Mouse (Mus musculus) layer of hippocampus, postnatal 36 days (tissue): ENCODE measurements around the gene Kank2. TPM values are rescaled to one million over a fixed set of nuclear protein-coding genes. Genes with fewer than 3 reads are reported as not detected.
"Not testable (repeated sequence)": the region's sequence is repeated elsewhere in the genome, so short reads cannot be mapped to it uniquely, and the experiment has no call there.

Source experiments
- DNase-seq, 2 experiments: peaks; one replicate each; pipeline ENCODE4 v3.0.0; 2022
- total RNA-seq, 2 experiments: library from RNA; stranded (reverse); gene quantifications; 2 replicates each; pipeline ENCODE4 v1.2.3; 2021

Kank2 gene
- total RNA-seq, 2 experiments from 2014 or later = 6.3 to 7.0 TPM

DNA sequence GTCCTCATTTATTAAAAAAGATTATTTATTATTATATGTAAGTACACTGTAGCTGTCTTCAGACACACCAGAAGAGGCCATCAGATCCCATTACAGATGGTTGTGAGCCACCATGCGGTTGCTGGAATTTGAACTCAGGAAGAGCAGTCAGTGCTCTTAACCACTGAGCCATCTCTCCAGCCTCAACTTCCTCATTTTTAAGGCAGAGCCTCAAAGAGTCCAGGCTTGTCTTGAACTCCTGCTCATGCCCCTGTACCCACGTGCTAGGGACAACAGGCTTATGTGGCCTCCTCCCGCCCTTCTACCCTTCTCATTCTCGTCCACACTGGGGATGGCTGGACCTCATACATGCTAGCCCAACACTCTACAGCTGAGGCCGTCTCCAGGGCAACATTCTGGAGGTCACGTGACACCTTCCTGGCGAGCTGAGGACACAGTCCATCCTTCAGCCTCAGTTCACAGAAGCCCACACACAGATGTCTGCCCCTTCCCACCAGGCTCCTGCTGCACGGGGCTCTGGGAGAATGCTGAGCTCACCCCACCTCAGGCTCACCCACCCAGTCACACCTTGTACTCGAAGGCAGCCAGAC lies 18.3 kb upstream of the Kank2 start:
- no peak for DNase-seq

- DNase-seq = no peak
These were observed 12.6 kb upstream of the Kank2 start for GRCm38 (mm10) chr9:21811170-21811569.

GRCm38 (mm10) chr9:21808561-21808960 lies 10.0 kb upstream of the Kank2 start:
- no peak for DNase-seq

DNA sequence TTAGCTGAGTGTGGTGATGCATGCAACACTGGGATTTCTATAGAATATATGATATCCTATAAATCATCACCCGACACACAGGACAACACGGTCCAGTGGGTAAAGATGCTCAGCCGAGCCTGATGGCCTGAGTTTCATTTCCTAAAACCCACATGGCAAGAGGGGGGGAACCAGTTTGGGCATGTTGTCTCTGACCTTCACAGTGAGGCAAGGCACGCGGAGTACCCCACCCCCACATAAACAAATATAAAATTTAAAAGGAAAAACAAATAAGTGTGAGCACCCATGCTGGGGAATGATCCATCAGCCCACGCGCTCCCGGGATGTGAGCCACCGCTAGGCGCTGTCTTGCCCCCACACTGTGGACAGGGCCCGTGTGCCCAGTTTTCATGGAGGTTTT lies 8.4 kb upstream of the Kank2 start:
- DNase-seq = no peak

- DNase-seq = no peak
These were observed 7.8 kb upstream of the Kank2 start for GRCm38 (mm10) chr9:21806363-21806762.

DNA sequence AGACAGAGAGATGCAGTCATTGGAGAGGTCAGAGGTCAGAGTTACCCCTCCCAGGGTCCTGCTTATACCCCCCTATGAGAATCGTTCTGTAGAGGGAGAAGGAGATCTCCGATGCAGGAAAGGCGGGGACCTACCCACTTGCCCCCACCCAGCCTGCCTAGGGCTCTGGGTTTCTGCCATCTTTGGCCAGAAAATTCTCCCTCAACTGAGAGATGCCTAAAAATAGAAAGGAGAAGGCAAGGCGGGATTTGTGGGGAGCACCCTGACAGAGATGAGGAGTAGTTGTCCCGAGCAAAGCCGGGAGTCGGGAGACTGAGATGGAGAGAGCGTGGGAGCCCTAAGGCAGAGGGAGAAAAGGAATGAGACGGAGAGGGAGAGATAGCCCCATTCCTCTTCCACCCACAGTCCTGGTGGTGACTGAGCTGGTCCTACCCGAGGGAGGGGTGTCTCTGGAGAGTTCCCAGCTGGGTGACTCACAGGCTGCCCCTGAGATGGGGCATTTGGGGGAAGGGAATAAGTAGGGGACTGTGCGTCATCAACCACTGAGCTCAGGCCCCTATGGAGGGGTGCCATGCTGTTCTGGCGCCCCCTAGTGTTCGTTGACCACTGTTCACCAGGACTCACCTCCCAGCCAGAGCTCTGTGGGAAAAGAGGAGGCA lies 5.6 kb upstream of the Kank2 start:
- DNase-seq = peak; percentile 72 to 79

GRCm38 (mm10) chr9:21801591-21801990 lies 3.0 kb upstream of the Kank2 start:
- DNase-seq = no peak

DNA sequence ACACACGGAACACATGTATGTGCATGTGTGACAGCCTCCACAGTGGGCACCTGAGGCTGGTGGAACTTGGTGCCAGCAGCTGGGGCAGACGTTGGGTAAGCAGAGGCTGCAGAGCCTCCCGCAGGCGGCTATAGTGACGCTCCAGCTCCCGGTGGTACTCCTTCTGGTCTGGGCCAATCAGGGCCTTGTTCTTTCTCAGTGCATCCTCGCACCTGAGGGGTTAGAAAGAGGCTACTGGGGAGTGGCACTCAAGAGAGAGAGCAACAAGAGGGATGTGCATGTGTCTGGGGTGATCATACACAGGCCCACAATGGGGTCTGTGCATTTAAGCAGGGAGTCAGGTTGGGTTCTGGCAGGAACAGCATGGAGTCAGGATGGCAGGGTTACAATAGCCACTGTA lies 2.6 kb upstream of the Kank2 start:
- no peak for DNase-seq

GRCm38 (mm10) chr9:21799010-21799350 lies 436 bp upstream of the Kank2 start:
- DNase-seq = no peak

- DNase-seq = no peak
These were observed 611 bp downstream of the Kank2 start for GRCm38 (mm10) chr9:21797921-21798344.

- no peak for DNase-seq
These were observed 1.6 kb downstream of the Kank2 start for GRCm38 (mm10) chr9:21796919-21797318.

- DNase-seq = no peak
These were observed 2.3 kb downstream of the Kank2 start for GRCm38 (mm10) chr9:21796259-21796658.

DNA sequence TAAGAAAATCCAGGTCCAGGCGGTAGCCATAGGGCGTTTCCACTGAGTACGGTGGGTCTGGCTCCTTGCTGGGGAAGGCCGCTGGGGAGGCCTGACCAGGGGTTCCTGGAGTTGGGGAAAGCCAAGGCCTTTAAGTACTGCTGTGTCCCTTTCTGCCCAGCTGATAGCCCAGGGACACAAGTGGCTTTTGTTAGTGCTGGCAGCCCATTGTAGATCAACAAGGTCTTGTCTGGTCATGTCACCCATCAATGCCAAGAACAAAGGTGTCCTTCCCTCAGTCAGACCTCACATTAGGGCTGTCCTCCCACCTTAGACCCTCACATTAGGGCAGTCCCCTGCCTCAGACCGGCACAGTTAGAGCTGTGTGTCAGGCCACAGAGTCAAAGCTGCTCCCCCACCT lies 3.0 kb downstream of the Kank2 start:
- no peak for DNase-seq

- no peak for DNase-seq
These were observed 3.6 kb downstream of the Kank2 start for GRCm38 (mm10) chr9:21794925-21795324.

GRCm38 (mm10) chr9:21794344-21794834 lies 4.2 kb downstream of the Kank2 start:
- DNase-seq = no peak

DNA sequence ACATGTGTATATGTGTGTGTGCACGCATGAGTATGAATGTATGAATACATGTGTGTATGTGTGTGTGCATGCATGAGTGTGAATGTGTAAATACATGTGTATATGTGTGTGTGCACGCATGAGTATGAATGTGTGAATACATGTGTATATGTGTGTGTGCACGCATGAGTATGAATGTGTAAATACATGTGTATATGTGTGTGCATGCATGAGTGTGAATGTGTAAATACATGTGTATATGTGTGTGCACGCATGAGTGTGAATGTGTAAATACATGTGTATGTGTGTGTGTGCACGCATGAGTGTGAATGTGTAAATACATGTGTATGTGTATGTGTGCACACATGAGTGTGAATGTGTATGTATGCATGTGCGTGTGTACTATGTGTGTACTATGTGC lies 5.0 kb downstream of the Kank2 start:
- DNase-seq = not testable (repeated sequence)

GRCm38 (mm10) chr9:21792644-21793043 lies 5.9 kb downstream of the Kank2 start:
- DNase-seq = peak; percentile 72 to 73

GRCm38 (mm10) chr9:21791861-21792260 lies 6.7 kb downstream of the Kank2 start:
- DNase-seq = no peak

- no peak for DNase-seq
These were observed 10.3 kb downstream of the Kank2 start for GRCm38 (mm10) chr9:21788234-21788633.

DNA sequence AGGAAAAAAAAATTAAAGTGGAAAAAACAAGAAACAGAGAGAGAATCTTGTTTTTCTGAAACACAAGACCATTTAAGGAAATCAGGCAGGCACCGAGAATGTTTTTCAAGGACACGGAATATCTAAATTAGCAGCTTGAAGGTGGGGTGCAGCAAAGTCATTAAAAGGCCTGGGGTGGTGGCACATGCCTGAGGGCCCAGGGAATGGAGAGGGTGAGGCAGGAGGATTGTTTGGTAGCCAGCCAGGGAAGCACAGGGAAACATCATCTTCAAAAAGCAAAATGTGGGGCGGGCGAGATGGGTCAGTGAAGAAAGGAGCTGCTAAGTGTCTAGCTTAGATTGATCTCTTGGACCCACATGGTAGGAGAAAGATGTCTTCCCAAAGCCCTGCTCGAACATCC lies 10.9 kb downstream of the Kank2 start:
- no peak for DNase-seq

DNA sequence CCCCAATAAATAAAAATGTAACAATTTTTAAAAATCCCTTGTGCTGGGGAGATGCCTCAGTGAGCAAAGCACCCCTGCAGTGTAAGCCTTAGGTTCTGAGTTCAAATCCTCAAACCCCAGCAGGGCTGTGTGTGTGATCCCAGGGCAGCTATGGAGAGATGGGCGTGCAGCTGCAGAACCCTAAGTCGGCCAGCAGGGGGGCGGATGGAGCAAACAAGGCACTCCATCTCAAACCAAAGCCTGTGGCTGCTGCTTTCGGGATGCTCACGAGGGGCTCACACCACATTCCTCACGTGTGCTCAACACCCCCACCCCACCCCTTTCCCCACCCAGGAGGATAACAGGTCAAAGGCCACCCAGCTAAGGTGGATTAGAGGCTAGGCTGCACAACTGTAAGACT lies 11.6 kb downstream of the Kank2 start:
- DNase-seq = peak; percentile 39 to 41

DNA sequence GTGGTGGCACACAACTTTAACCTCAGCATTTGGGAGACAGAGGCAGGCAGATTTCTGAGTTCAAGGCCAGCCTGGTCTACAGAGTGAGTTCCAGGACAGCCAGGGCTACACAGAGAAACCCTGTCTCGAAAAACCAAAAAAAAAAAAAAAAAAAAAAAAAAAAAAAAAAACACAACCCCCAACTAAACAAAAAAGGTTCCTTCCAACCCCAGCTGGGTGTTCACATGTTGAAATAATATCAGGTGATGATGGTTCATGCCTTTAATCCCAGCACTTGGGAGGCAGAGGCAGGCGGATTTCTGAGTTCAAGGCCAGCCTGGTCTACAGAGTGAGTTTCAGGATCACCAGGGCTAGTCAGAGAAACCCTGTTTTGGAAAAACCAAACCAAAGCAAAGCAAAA lies 12.2 kb downstream of the Kank2 start:
- DNase-seq = not testable (repeated sequence)

DNA sequence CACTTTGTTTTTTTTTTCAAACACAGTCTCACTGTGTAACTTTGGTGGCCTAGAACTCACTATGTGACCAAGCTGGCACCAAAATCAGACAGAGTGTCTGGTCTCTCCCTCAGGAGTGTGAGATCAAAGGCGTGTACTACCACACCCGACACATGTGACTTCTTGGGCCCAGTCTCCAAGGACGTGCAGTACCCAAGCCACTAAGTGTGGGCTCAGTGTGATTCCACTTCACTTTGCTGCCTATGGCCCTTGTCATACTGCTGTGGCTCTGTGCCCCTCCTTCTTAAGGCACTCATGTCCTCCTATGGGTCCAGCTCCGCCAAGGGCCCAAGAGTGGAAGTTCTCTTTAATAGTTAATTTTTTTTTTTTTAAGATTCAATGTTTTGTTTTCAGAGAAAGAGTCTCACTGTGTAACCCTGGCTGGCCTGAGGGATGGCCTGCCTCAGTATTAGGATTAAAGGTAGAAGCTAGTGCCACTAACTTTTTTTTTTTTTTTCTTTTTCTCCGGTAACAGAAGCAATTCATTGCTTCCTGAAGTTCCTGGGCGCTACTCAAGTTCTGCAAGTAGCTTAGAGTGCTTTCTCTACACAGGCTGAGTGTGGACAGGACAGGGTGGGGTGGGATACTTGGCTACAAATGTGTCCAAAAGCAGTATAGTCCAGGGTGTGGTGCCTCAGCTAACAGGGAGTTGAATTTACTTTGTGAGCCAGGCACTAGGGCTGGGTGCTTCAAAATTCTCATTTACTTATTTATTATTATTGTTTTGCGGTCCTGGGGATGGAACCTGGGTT lies 13.8 kb downstream of the Kank2 start:
- no peak for DNase-seq
